Mouse (Mus musculus): ENCODE data around the gene Map2k1. TPM values are rescaled to one million over a fixed set of nuclear protein-coding genes. Genes with fewer than 3 reads are reported as not detected.
"Not testable (repeated sequence)": the region's sequence is repeated elsewhere in the genome, so short reads cannot be mapped to it uniquely, and the experiment has no call there.

The Map2k1 gene
- polyA plus RNA-seq (2012; rRNA removed) = 109 and 119 TPM in 2 replicates

- TF ChIP-seq CTCF (IDR thresholded peaks at IDR 0.05; ENCODE audit: borderline replicate concordance, insufficient read depth, low read depth, low read length) (peak; percentile 66; the same call in 1 of the 2 replicates), POLR2A (IDR thresholded peaks at IDR 0.05; ENCODE audit: borderline replicate concordance, insufficient read depth, low read length) (peak; percentile 88)
- under 1% methylated on average over 89 of the region's 89 CpGs for WGBS
- peak; percentile 100 for DNase-seq
- Histone ChIP-seq H3K4me3 (replicated peaks; ENCODE audit: insufficient read depth, low read depth, low read length) (peak within 1 kb of the TSS; percentile 73), H3K27me3 (ENCODE audit: control insufficient read depth, insufficient read depth, low read length) (no peaks in the 10 kb centered on the region), H3K4me1 (ENCODE audit: control insufficient read depth, insufficient read depth, low read length) (no peaks in the 10 kb centered on the region; the same call in 1 of the 2 replicates), H3K27ac (ENCODE audit: insufficient read depth, low read length) (peak within 1 kb of the TSS; percentile 38; the same call in 1 of the 2 replicates)
These were observed at the start of gene Map2k1 for GRCm38 (mm10) chr9:64253021-64253904. Map2k1 (minus strand) TSS chr9:64253631.

- not testable (repeated sequence) for H3K4me3 ChIP-seq (replicated peaks; ENCODE audit: insufficient read depth, low read depth, low read length); DNase-seq; H3K27ac ChIP-seq (ENCODE audit: insufficient read depth, low read length); H3K4me1 ChIP-seq (ENCODE audit: control insufficient read depth, insufficient read depth, low read length); H3K27me3 ChIP-seq (ENCODE audit: control insufficient read depth, insufficient read depth, low read length)
- 90% methylated on average over 4 of the region's 4 CpGs for WGBS
These were observed 49.7 kb upstream of the Map2k1 start for GRCm38 (mm10) chr9:64303086-64303485.

DNA sequence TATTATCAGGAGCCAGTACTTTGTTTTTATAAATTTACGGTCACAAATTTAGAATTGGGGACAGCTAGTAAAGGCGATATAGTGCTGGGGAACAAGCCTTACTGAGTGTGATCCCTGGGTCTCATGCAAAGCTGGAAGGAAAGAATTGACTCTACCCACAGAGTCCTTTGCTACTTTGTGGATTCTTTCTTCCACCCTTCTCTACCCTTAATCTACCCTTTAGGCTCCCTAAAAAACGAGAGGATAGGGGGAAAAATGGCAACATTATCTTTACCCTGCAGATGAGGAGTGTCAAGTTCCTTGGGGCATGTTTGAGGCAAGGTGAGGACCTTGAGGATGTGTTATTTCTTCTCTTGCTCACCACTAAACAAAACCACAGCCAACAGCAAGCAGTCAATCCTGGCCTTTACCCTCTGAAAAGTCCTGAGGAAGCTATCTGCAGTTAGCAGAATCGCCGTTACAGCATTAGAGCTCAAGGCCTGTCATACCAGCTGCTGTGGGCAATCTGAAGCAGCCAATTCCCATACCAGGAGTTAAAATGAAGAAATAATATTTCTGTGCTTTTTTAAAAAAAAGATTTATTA lies 29.1 kb upstream of the Map2k1 start:
- no peak overlapping the region for H3K4me3 ChIP-seq (replicated peaks; ENCODE audit: insufficient read depth, low read depth, low read length)
- WGBS = 57% methylated on average over 5 of the region's 5 CpGs
- TF ChIP-seq CTCF (IDR thresholded peaks at IDR 0.05; ENCODE audit: borderline replicate concordance, insufficient read depth, low read depth, low read length) (no peak), POLR2A (IDR thresholded peaks at IDR 0.05; ENCODE audit: borderline replicate concordance, insufficient read depth, low read length) (no peak)

GRCm38 (mm10) chr9:64281781-64282178 lies 28.3 kb upstream of the Map2k1 start:
- H3K27ac ChIP-seq (ENCODE audit: insufficient read depth, low read length) = no peak overlapping the region
- DNase-seq = no peak
- no peaks in the 10 kb centered on the region for H3K27me3 ChIP-seq (ENCODE audit: control insufficient read depth, insufficient read depth, low read length)
- no peaks in the 10 kb centered on the region for H3K4me1 ChIP-seq (ENCODE audit: control insufficient read depth, insufficient read depth, low read length)
- peak overlapping the region; percentile 75 for H3K4me3 ChIP-seq (replicated peaks; ENCODE audit: insufficient read depth, low read depth, low read length)
- TF ChIP-seq POLR2A (IDR thresholded peaks at IDR 0.05; ENCODE audit: borderline replicate concordance, insufficient read depth, low read length) (no peak), CTCF (IDR thresholded peaks at IDR 0.05; ENCODE audit: borderline replicate concordance, insufficient read depth, low read depth, low read length) (no peak)
- under 1% methylated on average over 24 of the region's 24 CpGs for WGBS

More for the DNA sequence above, 29.1 kb upstream of the Map2k1 start:
- DNase-seq = no peak
- Histone ChIP-seq H3K27me3 (ENCODE audit: control insufficient read depth, insufficient read depth, low read length) (no peaks in the 10 kb centered on the region), H3K4me1 (ENCODE audit: control insufficient read depth, insufficient read depth, low read length) (no peaks in the 10 kb centered on the region), H3K27ac (ENCODE audit: insufficient read depth, low read length) (no peak overlapping the region)

DNA sequence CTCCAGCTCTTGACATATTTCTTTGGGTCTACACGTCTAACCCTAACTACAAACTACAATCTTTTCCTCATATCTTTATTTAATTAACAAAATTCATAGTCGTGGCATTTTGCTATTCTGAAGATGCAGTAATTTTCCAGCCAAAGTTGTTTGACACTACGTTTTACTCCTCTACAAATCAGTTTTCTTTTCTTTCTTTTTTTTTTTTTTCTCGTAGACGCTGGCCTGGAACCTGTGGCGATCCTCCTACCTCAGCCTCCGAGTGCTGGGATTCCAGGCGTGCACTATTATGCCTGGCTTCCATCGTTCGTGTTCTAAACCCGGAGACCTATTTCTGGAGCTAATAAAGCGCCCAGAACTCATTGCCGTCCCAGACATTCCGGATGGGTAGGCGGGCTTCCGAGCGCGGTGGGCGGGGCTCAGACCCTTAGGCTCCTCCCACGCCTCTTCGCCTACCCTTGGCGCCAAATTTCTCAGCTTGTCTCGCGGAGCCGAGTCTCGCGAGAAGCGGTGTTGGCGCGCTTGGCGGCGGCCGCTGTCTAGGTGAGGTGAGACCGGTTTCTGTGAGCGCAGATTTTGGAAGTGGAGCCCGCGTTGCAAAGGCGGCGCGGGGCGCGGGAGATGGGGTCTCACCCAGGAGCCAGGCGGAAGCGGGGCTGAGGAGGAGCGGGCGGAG lies 27.8 kb upstream of the Map2k1 start, which contains the start of gene Tipin:
TSS of gene Tipin (plus strand) at position 477 of the 676 bp plus-strand sequence.
- 2% methylated on average over 46 of the region's 46 CpGs for WGBS
- Histone ChIP-seq H3K27me3 (ENCODE audit: control insufficient read depth, insufficient read depth, low read length) (no peaks in the 10 kb centered on the region), H3K4me3 (replicated peaks; ENCODE audit: insufficient read depth, low read depth, low read length) (peak within 1 kb of the TSS; percentile 75), H3K27ac (ENCODE audit: insufficient read depth, low read length) (no peak within 1 kb of the TSS), H3K4me1 (ENCODE audit: control insufficient read depth, insufficient read depth, low read length) (no peaks in the 10 kb centered on the region)
- TF ChIP-seq POLR2A (IDR thresholded peaks at IDR 0.05; ENCODE audit: borderline replicate concordance, insufficient read depth, low read length) (peak; percentile 96), CTCF (IDR thresholded peaks at IDR 0.05; ENCODE audit: borderline replicate concordance, insufficient read depth, low read depth, low read length) (no peak)
- DNase-seq = peak; percentile 93 to 95

- H3K4me3 ChIP-seq (replicated peaks; ENCODE audit: insufficient read depth, low read depth, low read length) = no peak overlapping the region
- H3K4me1 ChIP-seq (ENCODE audit: control insufficient read depth, insufficient read depth, low read length) = no peaks in the 10 kb centered on the region
- no peak overlapping the region for H3K27ac ChIP-seq (ENCODE audit: insufficient read depth, low read length)
- no peak for DNase-seq
- 94% methylated on average over 6 of the region's 6 CpGs for WGBS
- TF ChIP-seq POLR2A (IDR thresholded peaks at IDR 0.05; ENCODE audit: borderline replicate concordance, insufficient read depth, low read length) = no peak
- no peak for TF ChIP-seq CTCF (IDR thresholded peaks at IDR 0.05; ENCODE audit: borderline replicate concordance, insufficient read depth, low read depth, low read length)
- no peaks in the 10 kb centered on the region for H3K27me3 ChIP-seq (ENCODE audit: control insufficient read depth, insufficient read depth, low read length)
These were observed 25.4 kb upstream of the Map2k1 start for GRCm38 (mm10) chr9:64278665-64279310.

DNA sequence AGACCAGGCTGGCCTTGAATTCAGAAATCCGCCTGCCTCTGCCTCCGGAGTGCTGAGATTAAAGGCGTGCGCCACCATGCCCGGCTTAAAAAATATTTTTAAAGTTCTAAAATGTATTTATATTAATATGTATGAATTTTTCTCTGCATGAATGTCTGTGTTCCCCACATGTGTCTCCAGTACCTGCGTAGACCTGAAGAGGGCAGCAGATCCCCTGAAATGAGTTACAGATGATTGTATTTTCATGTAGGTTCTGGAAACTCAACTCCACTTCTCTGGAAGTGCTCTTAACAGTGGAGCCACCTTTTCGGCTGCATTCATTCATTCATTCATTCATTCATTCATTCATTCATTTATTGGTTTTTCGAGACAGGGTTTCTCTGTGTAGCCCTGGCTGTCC lies 24.3 kb upstream of the Map2k1 start:
- no peak overlapping the region for H3K27ac ChIP-seq (ENCODE audit: insufficient read depth, low read length)
- TF ChIP-seq POLR2A (IDR thresholded peaks at IDR 0.05; ENCODE audit: borderline replicate concordance, insufficient read depth, low read length) (no peak), CTCF (IDR thresholded peaks at IDR 0.05; ENCODE audit: borderline replicate concordance, insufficient read depth, low read depth, low read length) (peak; percentile 71)
- no peaks in the 10 kb centered on the region for H3K27me3 ChIP-seq (ENCODE audit: control insufficient read depth, insufficient read depth, low read length)
- peak; percentile 53 to 73 for DNase-seq
- no peaks in the 10 kb centered on the region for H3K4me1 ChIP-seq (ENCODE audit: control insufficient read depth, insufficient read depth, low read length)
- 70% methylated on average over 8 of the region's 8 CpGs for WGBS
- no peak overlapping the region for H3K4me3 ChIP-seq (replicated peaks; ENCODE audit: insufficient read depth, low read depth, low read length)
